Mouse (Mus musculus) MEL (cell line): ENCODE data around the gene Gm10300. TPM values are rescaled to one million over a fixed set of nuclear protein-coding genes. Genes with fewer than 3 reads are reported as not detected.

Experiments used
- DNase-seq: peaks from one replicate; pipeline ENCODE4 v3.0.0; 2011; ENCODE audit warnings: low read depth, low spot score
- H3K27ac ChIP-seq: 2 replicates; pipeline ENCODE4 v1.5.1; 2012; ENCODE audit warnings: low read depth, mild to moderate bottlenecking, control low read depth, low read length, moderate library complexity; ENCODE audit not compliant: control insufficient read depth
- H3K27me3 ChIP-seq, 2 experiments: fragments of 150-350 bp in 1 of 2; sonication (generic) in 1 of 2; 2 replicates each; pipeline ENCODE4 v1.6.1; 2012; ENCODE audit warnings: low read length in 2 of 2, mild to moderate bottlenecking in 2 of 2, improper control_type of control experiment in 1 of 2, moderate library complexity in 1 of 2; ENCODE audit not compliant: insufficient read depth in 2 of 2, control insufficient read depth in 1 of 2
- H3K36me3 ChIP-seq, 2 experiments: 2 replicates each; pipeline ENCODE4 v1.6.1; 2012 to 2014; ENCODE audit warnings: low read length in 2 of 2, improper control_type of control experiment in 1 of 2, inconsistent platforms in 1 of 2, mild to moderate bottlenecking in 1 of 2; ENCODE audit not compliant: insufficient read depth in 2 of 2, control insufficient read depth in 1 of 2
- H3K4me1 ChIP-seq, 2 experiments: fragments of 150-350 bp in 1 of 2; sonication (generic) in 1 of 2; 2 replicates each; pipeline ENCODE4 v1.6.1; 2012; ENCODE audit warnings: low read length in 2 of 2, improper control_type of control experiment in 1 of 2, mild to moderate bottlenecking in 1 of 2; ENCODE audit not compliant: insufficient read depth in 2 of 2, control insufficient read depth in 1 of 2
- H3K4me3 ChIP-seq, 2 experiments: fragments of 150-350 bp in 1 of 2; sonication (generic) in 1 of 2; 2 replicates each; pipeline ENCODE4 v1.5.1; 2012; ENCODE audit warnings: low read depth in 2 of 2, low read length in 2 of 2, mild to moderate bottlenecking in 2 of 2, moderate library complexity in 2 of 2, control low read depth in 1 of 2, improper control_type of control experiment in 1 of 2; ENCODE audit not compliant: control insufficient read depth in 1 of 2, insufficient read depth in 1 of 2
- H3K79me2 ChIP-seq: 2 replicates; pipeline ENCODE4 v1.6.1; 2012; ENCODE audit warnings: mild to moderate bottlenecking, low read length, moderate library complexity; ENCODE audit not compliant: control insufficient read depth, poor library complexity, insufficient read depth
- H3K9ac ChIP-seq: 2 replicates; pipeline ENCODE4 v1.6.1; 2012; ENCODE audit warnings: low read depth, mild to moderate bottlenecking, control low read depth, low read length, moderate library complexity; ENCODE audit not compliant: control insufficient read depth, poor library complexity, severe bottlenecking
- H3K9me3 ChIP-seq: fragments of 150-350 bp; sonication (generic); replicated peaks from 2 replicates; pipeline ENCODE4 v1.6.1; 2012; ENCODE audit warnings: mild to moderate bottlenecking, low read length, improper control_type of control experiment, moderate library complexity; ENCODE audit not compliant: insufficient read depth
- CHD2 ChIP-seq: IDR thresholded peaks from 2 replicates; pipeline ENCODE4 v1.6.1; 2011; ENCODE audit warnings: low read length, improper control_type of control experiment
- CTCF ChIP-seq, 3 experiments: IDR thresholded peaks in 2 of 3; conservative IDR thresholded peaks in 1 of 3; 2 replicates each; pipeline ENCODE4 v1.5.1; 2011 to 2012; ENCODE audit warnings: low read length in 3 of 3, low read depth in 2 of 3, mild to moderate bottlenecking in 2 of 3, improper control_type of control experiment in 1 of 3, inconsistent platforms in 1 of 3, mixed read lengths in 1 of 3, moderate library complexity in 1 of 3; ENCODE audit not compliant: control insufficient read depth in 1 of 3, insufficient read depth in 1 of 3, poor library complexity in 1 of 3, severe bottlenecking in 1 of 3
- E2F4 ChIP-seq: IDR thresholded peaks from 2 replicates; pipeline ENCODE4 v1.6.1; 2011; ENCODE audit warnings: low read depth, low read length, improper control_type of control experiment, borderline replicate concordance
- ELF1 ChIP-seq: IDR thresholded peaks from 2 replicates; pipeline ENCODE4 v1.6.1; 2014; ENCODE audit warnings: low read depth, mild to moderate bottlenecking, inconsistent platforms, low read length, improper control_type of control experiment, moderate library complexity
- EP300 ChIP-seq, 2 experiments: IDR thresholded peaks; 2 replicates each; pipeline ENCODE4 v1.6.1; 2011; ENCODE audit warnings: improper control_type of control experiment in 2 of 2, low read length in 2 of 2, low read depth in 1 of 2, mild to moderate bottlenecking in 1 of 2
- ETS1 ChIP-seq: IDR thresholded peaks from 2 replicates; pipeline ENCODE4 v1.6.1; 2012; ENCODE audit warnings: low read depth, mild to moderate bottlenecking, inconsistent platforms, low read length, improper control_type of control experiment, moderate library complexity
- HCFC1 ChIP-seq: IDR thresholded peaks from 2 replicates; pipeline ENCODE4 v1.6.1; 2012; ENCODE audit warnings: low read depth, mild to moderate bottlenecking, inconsistent platforms, low read length, improper control_type of control experiment, moderate library complexity
- MAFK ChIP-seq: IDR thresholded peaks from 2 replicates; pipeline ENCODE4 v1.6.1; 2011; ENCODE audit warnings: low read depth, mild to moderate bottlenecking, low read length, improper control_type of control experiment, borderline replicate concordance
- MEF2A ChIP-seq: IDR thresholded peaks from 2 replicates; pipeline ENCODE4 v1.6.1; 2014; ENCODE audit warnings: low read depth, mild to moderate bottlenecking, inconsistent platforms, low read length, improper control_type of control experiment; ENCODE audit not compliant: poor library complexity, insufficient replicate concordance, severe bottlenecking; ENCODE audit errors: extremely low read depth
- NELFE ChIP-seq: IDR thresholded peaks from 2 replicates; pipeline ENCODE4 v1.6.1; 2011; ENCODE audit warnings: low read depth, low read length, improper control_type of control experiment
- NRF1 ChIP-seq: IDR thresholded peaks from 2 replicates; pipeline ENCODE4 v1.6.1; 2014; ENCODE audit warnings: low read depth, mild to moderate bottlenecking, inconsistent platforms, low read length, improper control_type of control experiment, moderate library complexity; ENCODE audit not compliant: poor library complexity, insufficient read depth, severe bottlenecking
- POLR2A ChIP-seq, 2 experiments: IDR thresholded peaks; 2 replicates each; pipeline ENCODE4 v1.6.1; 2011 to 2012; ENCODE audit warnings: low read length in 2 of 2, mild to moderate bottlenecking in 2 of 2, control low read depth in 1 of 2, improper control_type of control experiment in 1 of 2, low read depth in 1 of 2, moderate library complexity in 1 of 2; ENCODE audit not compliant: control insufficient read depth in 1 of 2, insufficient read depth in 1 of 2, poor library complexity in 1 of 2
- POLR2AphosphoS5 ChIP-seq: IDR thresholded peaks from 2 replicates; pipeline ENCODE4 v1.6.1; 2012; ENCODE audit warnings: low read depth, borderline replicate concordance, mild to moderate bottlenecking, inconsistent platforms, low read length, moderate library complexity, mixed read lengths
- RAD21 ChIP-seq: IDR thresholded peaks from 2 replicates; pipeline ENCODE4 v1.6.1; 2011; ENCODE audit warnings: mild to moderate bottlenecking, low read depth, low read length, improper control_type of control experiment
- RCOR1 ChIP-seq: IDR thresholded peaks from 2 replicates; pipeline ENCODE4 v1.6.1; 2012; ENCODE audit warnings: low read depth, mild to moderate bottlenecking, inconsistent platforms, low read length, improper control_type of control experiment
- SIN3A ChIP-seq: IDR thresholded peaks from 2 replicates; pipeline ENCODE4 v1.6.1; 2012; ENCODE audit warnings: low read length, improper control_type of control experiment, inconsistent platforms
- TAL1 ChIP-seq: IDR thresholded peaks from 2 replicates; pipeline ENCODE4 v1.6.1; 2012; ENCODE audit warnings: mild to moderate bottlenecking, inconsistent platforms, low read length, moderate library complexity, mixed read lengths
- USF2 ChIP-seq, 2 experiments: IDR thresholded peaks; 2 replicates each; pipeline ENCODE4 v1.6.1; 2011 to 2012; ENCODE audit warnings: improper control_type of control experiment in 2 of 2, low read length in 2 of 2, borderline replicate concordance in 1 of 2, inconsistent platforms in 1 of 2, low read depth in 1 of 2, mild to moderate bottlenecking in 1 of 2; ENCODE audit not compliant: insufficient read depth in 1 of 2
- ZKSCAN1 ChIP-seq: IDR thresholded peaks from 2 replicates; pipeline ENCODE4 v1.6.1; 2012; ENCODE audit warnings: low read depth, mild to moderate bottlenecking, inconsistent platforms, low read length, improper control_type of control experiment, moderate library complexity
- ZNF384 ChIP-seq: IDR thresholded peaks from 2 replicates; pipeline ENCODE4 v1.6.1; 2012; ENCODE audit warnings: low read depth, mild to moderate bottlenecking, inconsistent platforms, low read length, improper control_type of control experiment
- polyA plus RNA-seq, 2 experiments: library from polyadenylated mRNA; stranded (reverse) in 1 of 2; unstranded in 1 of 2; fragments of >175 nt in 1 of 2; fragments of >200 nt in 1 of 2; gene quantifications; 2 replicates each; pipeline versions ENCODE4 v1.2.1 to v1.2.4; 2012; ENCODE audit warnings: low replicate concordance in 2 of 2, low read depth in 1 of 2; ENCODE audit not compliant: insufficient read length in 2 of 2, insufficient read depth in 1 of 2, missing spikeins in 1 of 2
- total RNA-seq: library from RNA; depleted of rRNA; stranded (reverse); fragments of 300-350 nt; gene quantifications from 2 replicates; pipeline ENCODE4 v1.2.3, GENCODE M21; 2012

The Gm10300 gene
- total and polyA plus RNA-seq, 3 experiments: 0.18 to 0.46 TPM; not detected in 1

DNA sequence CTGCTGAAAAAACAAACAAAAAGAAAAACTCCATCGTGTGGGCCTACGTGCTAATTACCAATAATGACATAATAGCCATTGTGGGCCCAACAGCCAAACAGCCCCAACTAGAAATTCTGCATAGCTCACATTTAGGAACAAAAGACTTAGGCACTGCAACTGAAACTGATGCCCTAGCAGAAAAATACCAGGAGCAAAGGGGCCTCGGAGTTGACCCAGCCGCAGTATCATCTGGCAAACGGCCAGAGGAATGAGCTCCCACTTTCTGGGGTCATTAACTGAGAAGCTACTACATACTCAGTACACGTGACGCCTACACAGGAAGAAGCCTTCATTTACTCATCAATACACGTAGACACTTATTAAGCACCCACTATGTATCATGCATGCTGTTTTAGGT is 12.2 kb upstream of the Gm10300 start:
- Histone ChIP-seq H3K4me3 (no peak overlapping the region), H3K27ac (no peak overlapping the region), H3K79me2 (peaks cover 57% of the 10 kb centered on the region), H3K27me3 (no peaks in the 10 kb centered on the region), H3K9me3 (no peaks in the 10 kb centered on the region), H3K4me1 (peaks cover 24 to 37% of the 10 kb centered on the region in 2 experiments), H3K36me3 (peaks cover 17 to 40% of the 10 kb centered on the region in 2 experiments), H3K9ac (no peak overlapping the region)
- DNase-seq: no peak
- TF ChIP-seq TAL1: no peak
- no peak for TF ChIP-seq MAFK
- TF ChIP-seq ZNF384: no peak
- TF ChIP-seq MEF2A: no peak
- no peak for TF ChIP-seq POLR2AphosphoS5
- TF ChIP-seq POLR2A (IDR thresholded peaks at IDR 0.05; ENCODE audit: control insufficient read depth in 1 of 2, insufficient read depth in 1 of 2, low read depth in 1 of 2, low read length in 2 of 2, poor library complexity in 1 of 2): no peak
- TF ChIP-seq RCOR1: no peak
- TF ChIP-seq CHD2: no peak
- TF ChIP-seq CTCF (IDR thresholded peaks at IDR 0.05 in 2 of 3, conservative IDR thresholded peaks at IDR 0.05 in 1 of 3; ENCODE audit: control insufficient read depth in 1 of 3, insufficient read depth in 1 of 3, low read depth in 2 of 3, low read length in 3 of 3, poor library complexity in 1 of 3, severe bottlenecking in 1 of 3): no peak
- no peak for TF ChIP-seq RAD21
- TF ChIP-seq NELFE: no peak
- no peak for TF ChIP-seq NRF1
- no peak for TF ChIP-seq E2F4
- no peak for TF ChIP-seq ELF1

DNA sequence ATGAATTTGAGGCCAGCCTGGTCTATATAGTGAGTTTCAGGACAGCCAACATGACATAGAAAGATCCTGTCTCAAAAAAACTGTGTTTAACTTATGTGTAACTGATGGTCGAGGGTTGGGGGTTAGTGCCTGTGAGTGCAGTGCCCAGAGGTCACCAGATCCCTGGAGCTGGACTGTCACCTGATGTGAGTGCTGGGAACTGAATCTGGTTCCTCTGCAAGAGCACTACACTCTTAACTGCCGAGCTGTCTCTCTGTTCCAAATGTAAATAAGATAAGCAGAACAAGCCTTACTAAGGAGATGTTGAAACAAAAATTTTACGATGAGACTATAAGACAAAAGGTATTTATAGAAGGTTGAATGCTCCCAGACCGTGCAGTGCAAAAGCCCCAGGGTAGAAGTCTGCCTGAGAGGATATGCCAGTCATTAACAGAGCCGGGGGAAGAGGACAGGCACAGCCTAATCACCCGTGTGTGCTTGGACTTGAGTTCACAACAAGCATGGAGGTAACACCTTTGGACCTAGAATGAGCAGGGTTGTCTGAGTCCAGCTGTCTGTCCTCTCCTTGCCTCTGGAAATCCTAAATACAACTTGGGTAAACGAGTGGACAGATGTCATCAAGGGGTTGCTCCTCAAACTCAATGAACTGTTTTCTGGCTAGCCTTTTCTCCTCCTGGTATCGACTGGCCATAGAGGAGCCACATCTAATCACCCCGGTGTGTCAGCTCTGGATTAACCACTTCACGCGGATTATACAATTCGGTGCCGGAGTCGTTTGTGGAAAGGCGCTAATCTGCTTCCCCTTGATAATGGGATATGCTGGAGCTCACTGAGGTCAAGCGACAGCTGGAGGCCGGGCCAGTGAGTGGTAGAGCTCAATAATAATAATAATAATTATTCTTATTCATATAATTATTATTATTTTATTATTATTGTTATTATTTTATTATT is 11.3 kb upstream of the Gm10300 start:
- Histone ChIP-seq H3K9ac (no peak overlapping the region), H3K36me3 (peaks cover 15 to 47% of the 10 kb centered on the region in 2 experiments), H3K27me3 (no peaks in the 10 kb centered on the region), H3K27ac (no peak overlapping the region), H3K4me1 (peaks cover 24 to 45% of the 10 kb centered on the region in 2 experiments), H3K79me2 (peaks cover 59% of the 10 kb centered on the region), H3K4me3 (no peak overlapping the region), H3K9me3 (no peaks in the 10 kb centered on the region)
- TF ChIP-seq ETS1: 0 out of 2 replicates have a peak, but pooled peaks have one; percentile 31
- no peak for TF ChIP-seq HCFC1
- TF ChIP-seq TAL1: no peak
- TF ChIP-seq EP300 (IDR thresholded peaks at IDR 0.05; ENCODE audit: low read depth in 1 of 2, low read length in 2 of 2): no peak
- no peak for TF ChIP-seq E2F4
- TF ChIP-seq USF2 (IDR thresholded peaks at IDR 0.05; ENCODE audit: borderline replicate concordance in 1 of 2, insufficient read depth in 1 of 2, low read depth in 1 of 2, low read length in 2 of 2): no peak
- TF ChIP-seq ZKSCAN1: no peak
- TF ChIP-seq SIN3A: no peak
- DNase-seq: peak; percentile 28
